Mouse (Mus musculus) layer of hippocampus, adult 11-12 months (tissue): ENCODE measurements around the gene Atp13a2.

Source experiments
- DNase-seq: peaks from one replicate; pipeline ENCODE4 v3.0.0; 2022; ENCODE audit warnings: low spot score

Atp13a2 gene

DNA sequence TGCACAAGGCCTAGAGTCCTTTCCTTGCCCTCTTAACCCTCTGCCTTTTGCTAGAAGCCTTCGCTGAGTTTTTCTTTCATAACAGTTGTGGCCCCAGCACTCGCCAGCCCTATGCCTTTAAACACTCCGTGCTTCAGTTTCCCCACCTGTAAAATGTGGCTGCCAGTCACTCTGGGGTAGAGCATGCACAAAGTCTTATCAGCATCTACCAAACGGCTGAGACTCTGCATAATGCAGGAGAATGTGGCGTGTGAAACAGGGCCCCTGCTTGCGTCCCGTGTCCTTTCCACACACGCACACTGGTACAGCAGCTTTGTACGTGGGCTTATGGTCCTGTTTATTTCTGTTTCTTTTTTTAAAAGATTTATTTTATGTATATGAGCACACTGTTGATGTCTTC lies 10.1 kb downstream of the Atp13a2 start:
- no peak for DNase-seq

DNA sequence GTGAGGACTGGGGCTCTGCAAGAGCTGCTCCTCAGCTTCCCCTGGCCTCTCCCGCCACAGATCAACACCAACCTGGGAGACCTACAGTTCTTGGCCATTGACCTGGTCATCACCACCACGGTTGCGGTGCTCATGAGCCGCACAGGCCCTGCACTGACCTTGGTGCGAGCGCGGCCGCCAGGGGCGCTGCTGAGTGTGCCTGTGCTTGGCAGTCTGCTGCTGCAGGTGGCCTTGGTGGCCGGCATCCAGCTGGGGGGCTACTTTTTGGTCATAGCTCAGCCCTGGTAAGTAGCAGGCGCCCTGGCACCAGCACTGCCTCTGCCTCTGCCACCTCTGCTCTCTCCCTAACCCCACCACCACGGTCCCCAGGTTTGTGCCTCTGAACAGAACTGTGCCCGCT lies 19.3 kb downstream of the Atp13a2 start:
- DNase-seq = no peak

- no peak for DNase-seq
Observed at GRCm38 (mm10) chr4:141008028-141008427, 21.4 kb downstream of the Atp13a2 start.

DNA sequence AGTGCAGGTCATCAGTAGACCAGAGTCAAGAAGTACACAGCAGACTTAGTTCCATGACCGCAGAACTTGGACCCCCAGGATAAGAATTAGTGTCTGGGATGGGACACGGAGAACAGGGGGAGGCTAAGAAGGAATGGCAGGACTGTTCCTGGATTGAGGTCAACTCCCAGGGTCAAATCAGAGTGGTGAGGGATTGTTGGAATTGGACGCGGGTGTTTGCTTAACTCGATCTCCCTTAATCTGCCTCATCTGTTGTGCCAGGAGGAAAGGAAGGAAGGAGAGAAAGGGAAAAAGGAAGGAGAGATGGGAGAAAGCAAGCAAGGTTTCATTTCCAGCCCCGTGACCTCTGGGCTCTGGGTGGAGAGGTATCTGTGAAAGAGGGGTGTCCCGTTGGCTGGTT lies 23.4 kb downstream of the Atp13a2 start, which contains the start of gene Mfap2:
Mfap2 (plus strand) TSS at position 301 of the 400 bp plus-strand sequence.
- no peak for DNase-seq

- DNase-seq = no peak
Observed at GRCm38 (mm10) chr4:141010526-141010925, 23.9 kb downstream of the Atp13a2 start.

DNA sequence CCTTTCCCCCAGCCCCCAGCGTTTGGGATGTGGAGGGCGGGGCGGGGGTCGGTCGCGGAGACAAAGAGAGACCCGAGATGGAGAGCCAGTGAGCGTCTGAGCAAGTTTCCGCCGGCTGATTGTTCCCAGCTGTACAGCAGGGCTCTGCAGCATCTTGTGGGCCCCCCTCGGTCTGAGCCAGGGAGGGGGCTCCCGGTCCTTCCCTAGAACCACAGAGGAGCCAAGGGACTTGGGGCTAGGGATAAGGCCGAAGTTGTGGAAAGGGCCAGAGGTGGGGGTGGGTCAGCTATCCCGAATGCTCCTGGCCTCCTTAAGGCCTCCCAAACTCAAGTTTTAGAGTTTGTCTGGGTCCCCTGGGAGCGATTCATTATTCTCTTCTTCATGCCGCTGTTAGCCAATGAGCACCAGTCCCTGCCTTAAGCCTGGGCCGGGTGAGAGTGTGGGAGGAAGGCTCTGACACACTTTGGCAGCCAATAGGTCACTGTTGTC lies 24.3 kb downstream of the Atp13a2 start:
- no peak for DNase-seq

DNA sequence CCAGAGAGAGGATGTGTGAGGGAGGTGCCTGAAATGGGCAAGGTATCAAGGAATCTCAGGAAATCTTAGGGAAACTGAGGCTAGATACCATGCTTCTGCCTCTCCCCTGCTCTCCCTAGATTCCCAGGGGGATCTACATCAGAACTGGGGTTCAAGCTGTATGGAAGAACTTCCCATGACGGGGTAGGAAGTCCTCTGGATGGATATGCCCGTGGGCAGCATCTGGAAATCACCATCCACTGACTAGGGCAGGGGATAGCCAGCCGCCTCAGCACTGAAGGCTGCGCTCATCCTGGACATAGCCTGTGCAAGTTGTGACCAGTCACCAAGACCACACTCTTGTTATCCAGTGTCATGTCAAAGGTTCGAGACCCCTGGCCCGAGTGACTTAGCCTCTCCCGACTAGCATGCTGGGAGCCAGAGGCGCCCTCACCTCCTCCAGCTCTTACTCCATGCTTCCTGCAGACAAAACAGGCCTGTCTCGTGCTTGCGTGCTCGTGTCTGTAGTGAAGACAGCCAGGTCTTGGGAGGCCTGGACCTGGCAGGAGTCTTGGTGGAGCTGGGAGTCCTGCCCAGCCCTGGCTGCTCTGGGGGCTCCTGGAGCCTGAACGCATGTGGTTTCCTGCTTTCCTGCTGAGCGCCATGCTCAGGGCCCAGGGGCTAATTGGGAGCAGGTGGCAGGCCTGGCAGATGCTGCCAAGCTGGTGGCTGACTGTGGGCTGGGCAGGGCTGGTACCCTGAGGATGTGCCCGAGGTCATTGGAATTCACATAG lies 25.1 kb downstream of the Atp13a2 start:
- no peak for DNase-seq

DNA sequence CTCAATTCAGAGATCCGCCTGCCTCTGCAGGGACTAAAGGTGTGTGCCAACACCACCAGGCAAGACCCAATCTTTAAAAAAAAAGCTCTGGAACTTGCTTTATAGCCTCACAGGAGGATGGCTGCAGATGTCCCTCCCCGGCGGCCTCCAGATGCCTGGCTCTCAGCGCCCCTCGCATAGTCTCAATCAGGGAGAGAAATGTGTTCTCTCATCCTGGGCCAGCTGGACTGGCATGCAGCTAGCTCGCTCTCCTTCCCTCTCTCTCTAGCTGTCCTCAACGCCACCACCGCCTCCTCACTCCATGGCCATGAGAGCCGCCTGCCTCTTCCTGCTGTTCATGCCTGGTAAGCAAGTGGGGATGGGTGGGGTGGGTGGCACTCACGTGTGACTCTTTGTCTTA lies 25.9 kb downstream of the Atp13a2 start:
- no peak for DNase-seq

DNA sequence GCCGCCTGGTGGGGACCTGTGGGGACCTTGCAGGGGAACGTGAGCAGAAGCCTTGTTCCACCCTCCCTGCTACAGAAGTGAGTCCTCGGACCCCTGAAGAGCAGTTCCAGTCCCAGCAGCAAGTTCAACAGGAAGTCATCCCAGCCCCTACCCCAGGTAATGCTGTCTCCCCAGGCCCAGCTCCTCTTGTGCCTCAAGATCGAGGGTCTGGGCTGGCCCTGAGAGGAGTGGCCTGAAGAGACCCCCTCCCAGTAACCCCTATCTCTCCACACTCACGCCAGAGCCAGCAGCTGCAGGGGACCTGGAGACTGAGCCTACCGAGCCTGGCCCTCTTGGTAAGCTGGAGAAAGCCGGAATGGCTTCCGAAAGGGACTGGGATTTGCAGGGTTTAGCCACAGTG lies 27.4 kb downstream of the Atp13a2 start:
- no peak for DNase-seq

DNA sequence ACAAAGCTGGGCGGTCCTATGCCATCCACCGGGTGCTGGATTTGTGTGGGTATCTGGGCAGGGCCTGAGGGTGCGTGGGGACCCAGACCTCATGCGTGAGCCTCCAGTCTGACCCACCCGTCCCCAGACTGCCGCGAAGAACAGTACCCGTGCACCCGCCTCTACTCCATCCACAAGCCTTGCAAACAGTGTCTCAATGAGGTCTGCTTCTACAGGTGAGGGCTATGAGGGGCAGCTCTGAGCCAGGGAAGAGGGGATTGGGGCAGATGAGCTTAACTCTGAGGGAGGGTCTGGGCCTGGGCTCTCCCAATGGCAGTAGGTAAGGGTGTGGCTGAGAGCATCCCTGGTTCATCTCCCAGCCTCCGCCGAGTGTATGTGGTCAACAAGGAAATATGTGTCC lies 28.2 kb downstream of the Atp13a2 start:
- DNase-seq = no peak

- no peak for DNase-seq
Observed at GRCm38 (mm10) chr4:141015356-141015755, 28.7 kb downstream of the Atp13a2 start.

GRCm38 (mm10) chr4:141016311-141016710 lies 29.6 kb downstream of the Atp13a2 start:
- no peak for DNase-seq

GRCm38 (mm10) chr4:141017657-141018436 lies 31.2 kb downstream of the Atp13a2 start:
- no peak for DNase-seq

DNA sequence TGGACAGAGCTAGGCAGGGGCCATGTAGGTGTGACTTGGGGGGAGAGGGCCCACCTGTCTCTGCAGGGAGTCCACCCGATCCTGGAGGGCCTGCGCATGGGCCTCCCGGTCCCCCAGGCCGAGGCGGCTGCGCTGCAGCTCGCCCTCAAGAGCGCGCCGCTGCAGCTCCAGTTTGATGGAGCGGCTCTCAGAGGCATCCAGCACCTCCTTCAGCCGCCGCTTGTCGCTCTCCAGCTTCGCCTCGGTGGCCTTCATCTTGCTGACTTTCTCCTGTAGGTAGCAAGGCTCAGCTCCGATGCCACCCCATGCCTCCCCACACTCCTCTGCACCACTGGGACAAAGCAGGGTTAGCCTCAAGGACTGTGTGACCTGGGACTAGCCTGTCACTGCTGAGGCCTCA lies 33.5 kb downstream of the Atp13a2 start:
- DNase-seq = no peak

DNA sequence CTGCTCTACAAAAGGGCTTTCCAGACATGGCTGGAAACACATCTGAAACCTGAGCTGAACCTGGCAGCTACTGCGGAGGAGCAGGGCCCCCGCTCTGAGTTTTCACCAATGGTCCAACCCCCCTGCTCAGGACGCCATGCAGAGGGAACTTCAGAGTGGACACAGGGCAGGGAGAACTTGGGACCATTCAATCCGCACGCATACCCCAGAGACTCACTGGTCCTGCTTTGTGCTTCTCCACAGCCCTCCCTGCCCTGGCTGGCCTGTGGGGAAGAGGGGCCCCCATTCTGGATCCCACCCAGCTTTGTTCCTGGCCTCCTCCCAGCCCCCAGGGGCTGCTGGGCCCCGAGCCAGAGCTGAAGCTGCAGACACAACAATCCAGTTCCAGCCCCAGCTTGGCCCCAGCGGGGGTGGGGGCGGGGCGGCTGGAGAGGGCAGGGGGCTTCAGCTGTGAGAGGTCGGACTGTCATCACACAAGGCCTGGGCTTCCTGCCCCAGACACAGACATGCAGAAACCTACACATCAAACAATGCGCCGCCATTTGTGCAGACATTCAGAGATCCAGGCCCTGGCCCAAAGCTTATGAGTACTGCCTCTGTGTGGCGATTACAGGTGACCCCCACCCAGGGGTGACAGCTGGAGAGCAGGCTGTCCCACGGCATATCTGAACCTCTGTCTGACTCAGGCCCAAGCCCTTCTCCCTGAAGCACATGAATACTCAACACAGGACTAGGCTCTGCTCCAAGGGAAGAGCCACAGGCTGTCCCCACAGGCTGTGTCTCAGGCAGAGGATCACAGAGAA lies 34.3 kb downstream of the Atp13a2 start:
- no peak for DNase-seq

- no peak for DNase-seq
Observed at GRCm38 (mm10) chr4:141021614-141021929, 34.9 kb downstream of the Atp13a2 start.

- DNase-seq = no peak
Observed at GRCm38 (mm10) chr4:141024052-141024451, 37.4 kb downstream of the Atp13a2 start.

DNA sequence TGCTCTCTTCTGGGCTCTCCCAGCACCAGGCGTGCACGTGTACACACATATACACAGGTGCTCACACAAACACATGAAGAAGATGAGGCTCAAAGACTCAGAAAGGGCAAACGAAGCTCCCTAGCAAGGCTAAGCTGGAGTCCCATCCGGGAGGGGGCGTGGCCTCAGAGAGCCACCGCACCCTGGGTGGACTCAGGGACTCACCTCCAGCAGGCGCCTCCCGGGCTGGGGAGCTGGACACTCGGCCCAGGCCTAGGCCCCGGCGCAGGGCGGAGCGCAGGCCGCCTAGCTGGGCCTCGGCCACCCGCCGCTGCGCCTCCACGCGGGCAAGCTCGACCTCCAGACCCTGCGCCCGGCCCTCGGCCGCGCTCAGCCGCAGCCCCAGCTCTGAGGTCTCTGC lies 38.3 kb downstream of the Atp13a2 start:
- DNase-seq = no peak

GRCm38 (mm10) chr4:141030541-141031206 lies 44.0 kb downstream of the Atp13a2 start:
- no peak for DNase-seq

DNA sequence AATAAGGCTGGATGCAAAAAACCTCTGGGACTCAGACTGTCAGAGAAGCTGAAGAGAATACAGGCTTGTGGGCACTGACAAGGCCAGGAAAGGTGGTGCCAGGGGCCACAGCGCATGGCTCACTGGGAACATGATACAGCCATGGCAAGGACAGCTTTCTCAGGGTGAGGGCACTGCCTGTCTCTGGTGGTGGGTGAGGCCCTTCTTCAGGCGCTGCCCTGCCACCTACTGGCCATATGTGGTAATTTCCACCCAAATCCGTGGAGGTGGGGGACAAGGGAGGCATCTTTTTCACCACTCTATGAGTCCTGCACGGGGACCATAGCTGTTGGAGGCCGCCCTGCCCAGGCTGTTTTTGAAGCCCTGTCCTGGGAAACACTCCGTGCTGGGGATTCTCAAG lies 45.1 kb downstream of the Atp13a2 start:
- peak; percentile 84 for DNase-seq

GRCm38 (mm10) chr4:141033606-141034549 lies 47.2 kb downstream of the Atp13a2 start:
- DNase-seq = no peak
